Mouse (Mus musculus) kidney, adult 11 months (tissue): ENCODE results near the gene Pyroxd2.
"Not testable (repeated sequence)": the region's sequence is repeated elsewhere in the genome, so short reads cannot be mapped to it uniquely, and the experiment has no call there.

ENCODE experiments used
- DNase-seq: peaks from one replicate; pipeline ENCODE4 v3.0.0; 2022

Pyroxd2 gene

GRCm38 (mm10) chr19:42752363-42752931, at the start of gene Pyroxd2:
TSS of gene Pyroxd2 (minus strand) at chr19:42752775.
- peak; percentile 90 for DNase-seq

DNA sequence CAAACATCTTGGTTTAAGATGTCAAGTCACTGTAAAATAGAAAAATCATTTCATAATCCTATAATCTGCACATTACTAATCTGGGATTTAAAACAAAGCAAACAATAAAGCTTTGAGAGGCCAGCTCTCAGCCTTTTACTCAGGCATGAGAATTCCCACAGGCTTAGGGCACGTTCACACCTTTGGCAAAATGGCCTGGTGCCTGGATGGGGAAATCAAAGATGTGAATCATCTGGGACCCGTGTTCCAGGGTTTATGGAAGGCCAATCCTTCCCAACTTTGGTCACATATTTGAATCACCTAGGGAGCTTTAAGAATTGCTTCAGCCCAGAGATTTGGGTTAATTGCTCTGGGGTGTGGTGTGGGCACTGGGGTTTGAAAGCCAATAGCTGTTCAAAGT, 45.3 kb upstream of the Pyroxd2 start:
- no peak for DNase-seq

- no peak for DNase-seq
These were observed 43.2 kb upstream of the Pyroxd2 start for GRCm38 (mm10) chr19:42795801-42796200.

GRCm38 (mm10) chr19:42794914-42795613, 42.5 kb upstream of the Pyroxd2 start:
- peak; percentile 49 for DNase-seq

GRCm38 (mm10) chr19:42788311-42788710, 35.7 kb upstream of the Pyroxd2 start:
- no peak for DNase-seq

GRCm38 (mm10) chr19:42785562-42786220, 33.1 kb upstream of the Pyroxd2 start:
- no peak for DNase-seq

DNA sequence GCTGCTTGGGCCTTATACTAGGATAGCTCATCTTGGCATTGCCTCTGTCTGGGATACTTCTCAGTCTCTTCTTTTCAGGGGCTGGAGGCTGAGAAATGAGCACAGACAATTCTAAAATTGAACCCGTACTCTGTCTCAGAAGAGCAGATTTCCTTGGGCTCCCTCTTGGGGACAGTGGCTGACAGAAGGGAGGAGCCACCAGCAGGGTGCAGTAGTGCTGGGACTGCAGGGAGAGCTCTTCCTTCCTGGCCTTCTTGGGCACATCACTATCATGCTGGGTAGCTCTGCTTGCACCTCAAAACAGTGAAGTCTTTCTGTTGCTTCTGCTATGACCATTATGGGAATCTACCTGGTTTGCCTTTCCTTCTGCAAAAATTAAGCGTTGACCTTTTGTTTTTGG, 32.6 kb upstream of the Pyroxd2 start:
- no peak for DNase-seq

GRCm38 (mm10) chr19:42780156-42780538, 27.6 kb upstream of the Pyroxd2 start:
- DNase-seq: not testable (repeated sequence)

DNA sequence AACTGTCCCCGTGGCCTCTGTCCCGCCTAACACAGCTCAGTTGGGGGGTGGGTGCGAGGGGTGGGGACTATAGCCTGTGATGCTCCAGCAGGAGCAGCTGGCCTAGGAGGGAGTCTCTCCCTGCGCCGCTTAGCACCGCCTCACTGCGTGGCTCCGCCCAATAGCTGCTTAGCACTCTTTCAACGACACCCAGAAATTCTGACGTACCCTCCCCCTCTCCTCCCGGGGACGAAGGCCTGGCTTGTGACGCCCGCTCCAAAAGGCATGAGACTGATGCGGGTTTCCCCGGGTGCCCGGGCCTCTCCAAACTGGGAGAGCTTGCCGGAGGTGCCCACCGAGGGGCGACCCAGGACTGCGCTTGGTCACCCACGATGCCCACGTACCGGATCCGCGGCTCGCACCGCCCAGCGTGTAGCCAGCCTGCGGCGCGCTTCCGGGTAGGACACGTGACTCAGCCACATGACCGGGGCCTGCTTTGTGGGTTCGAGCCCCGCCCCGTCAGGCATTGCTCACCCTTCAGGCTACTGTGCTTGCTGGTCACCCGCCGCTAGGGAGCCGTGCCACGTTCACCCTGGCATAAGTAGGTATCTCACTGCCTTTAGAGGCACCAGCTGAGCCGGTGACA, 27.1 kb upstream of the Pyroxd2 start, which contains the start of gene Hps1:
Gene Hps1, minus strand, starts transcription at position 448 of the 625 bp plus-strand sequence.
- DNase-seq: peak; percentile 86

GRCm38 (mm10) chr19:42777801-42778200, 25.2 kb upstream of the Pyroxd2 start:
- DNase-seq: no peak

DNA sequence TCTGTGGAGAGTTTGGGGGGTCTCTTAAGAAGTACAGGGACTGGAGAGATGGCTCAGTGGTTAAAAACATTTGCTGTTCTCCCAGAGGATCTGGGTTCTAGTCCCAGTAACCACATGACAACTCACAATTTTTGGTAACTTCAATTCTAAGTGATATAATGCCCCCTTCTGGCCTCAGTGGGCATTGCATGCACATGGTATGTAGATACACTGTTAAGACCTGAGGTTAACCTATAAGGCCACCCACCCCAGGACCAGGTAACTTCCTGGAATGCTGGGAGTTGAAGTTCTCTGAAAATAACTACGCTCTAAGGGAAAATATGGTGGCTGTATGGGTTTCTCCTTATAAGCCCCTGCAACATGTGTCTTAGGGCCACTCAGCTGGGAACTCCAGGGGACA, 24.2 kb upstream of the Pyroxd2 start:
- no peak for DNase-seq

DNA sequence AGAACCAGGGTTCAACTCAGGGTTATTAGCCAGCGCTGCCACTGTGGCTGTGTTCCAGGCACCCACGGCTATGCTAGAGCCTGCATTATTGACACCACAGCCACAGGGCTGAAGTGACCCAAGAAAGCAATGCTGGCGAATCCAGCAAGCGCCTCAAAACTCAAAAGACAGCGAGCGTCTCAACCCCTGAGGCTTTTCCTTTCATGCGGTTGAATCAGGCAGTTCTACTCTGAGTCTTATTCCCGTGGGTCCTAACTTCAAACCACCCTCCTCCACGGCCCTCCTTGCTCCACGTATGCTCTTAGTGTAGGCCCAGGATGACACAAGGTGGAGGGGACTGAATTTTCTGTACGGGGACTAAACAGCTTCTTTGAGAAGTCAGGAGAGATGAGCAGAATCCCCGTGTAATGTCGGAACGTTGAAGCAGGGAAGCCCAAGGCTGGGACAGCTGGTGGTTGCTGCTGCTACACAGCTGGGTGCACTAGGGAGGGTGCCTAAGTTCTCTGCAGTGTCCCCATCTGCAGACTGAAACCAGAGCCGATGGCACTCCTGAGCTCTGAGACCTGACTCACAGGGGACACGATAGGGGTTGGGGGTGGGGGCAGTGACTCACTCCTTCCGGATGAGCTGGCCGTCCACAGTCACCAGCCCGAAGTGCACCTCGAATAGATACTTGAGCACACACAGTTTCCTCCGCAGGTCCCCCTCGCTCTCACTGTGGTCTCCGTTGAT, 17.7 kb upstream of the Pyroxd2 start:
- no peak for DNase-seq

- DNase-seq: peak; percentile 54
These were observed 17.1 kb upstream of the Pyroxd2 start for GRCm38 (mm10) chr19:42769648-42770047.

GRCm38 (mm10) chr19:42767361-42767760, 14.8 kb upstream of the Pyroxd2 start:
- no peak for DNase-seq

DNA sequence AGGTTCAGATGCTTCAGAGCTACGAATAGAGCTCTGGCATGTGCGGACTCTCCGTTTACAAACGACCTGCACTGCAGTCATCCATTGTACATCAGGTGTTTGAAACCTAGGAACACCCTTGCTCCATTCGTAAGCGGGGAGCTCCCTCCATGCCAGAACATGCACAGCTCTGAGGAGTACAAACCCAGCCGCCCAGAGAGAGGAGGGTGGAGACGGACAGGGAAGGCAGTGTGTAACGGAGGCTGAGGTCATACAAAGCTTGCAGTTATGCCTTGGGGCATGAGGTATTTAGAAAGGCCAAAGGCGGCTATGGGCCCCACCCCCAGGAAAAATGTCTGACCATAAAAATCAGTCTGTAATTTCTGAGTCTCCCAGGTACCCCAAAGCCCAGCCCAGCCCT, 11.8 kb upstream of the Pyroxd2 start:
- no peak for DNase-seq

- no peak for DNase-seq
These were observed 4.1 kb upstream of the Pyroxd2 start for GRCm38 (mm10) chr19:42756671-42757070.

GRCm38 (mm10) chr19:42755148-42755870, 2.7 kb upstream of the Pyroxd2 start:
- peak; percentile 70 for DNase-seq

DNA sequence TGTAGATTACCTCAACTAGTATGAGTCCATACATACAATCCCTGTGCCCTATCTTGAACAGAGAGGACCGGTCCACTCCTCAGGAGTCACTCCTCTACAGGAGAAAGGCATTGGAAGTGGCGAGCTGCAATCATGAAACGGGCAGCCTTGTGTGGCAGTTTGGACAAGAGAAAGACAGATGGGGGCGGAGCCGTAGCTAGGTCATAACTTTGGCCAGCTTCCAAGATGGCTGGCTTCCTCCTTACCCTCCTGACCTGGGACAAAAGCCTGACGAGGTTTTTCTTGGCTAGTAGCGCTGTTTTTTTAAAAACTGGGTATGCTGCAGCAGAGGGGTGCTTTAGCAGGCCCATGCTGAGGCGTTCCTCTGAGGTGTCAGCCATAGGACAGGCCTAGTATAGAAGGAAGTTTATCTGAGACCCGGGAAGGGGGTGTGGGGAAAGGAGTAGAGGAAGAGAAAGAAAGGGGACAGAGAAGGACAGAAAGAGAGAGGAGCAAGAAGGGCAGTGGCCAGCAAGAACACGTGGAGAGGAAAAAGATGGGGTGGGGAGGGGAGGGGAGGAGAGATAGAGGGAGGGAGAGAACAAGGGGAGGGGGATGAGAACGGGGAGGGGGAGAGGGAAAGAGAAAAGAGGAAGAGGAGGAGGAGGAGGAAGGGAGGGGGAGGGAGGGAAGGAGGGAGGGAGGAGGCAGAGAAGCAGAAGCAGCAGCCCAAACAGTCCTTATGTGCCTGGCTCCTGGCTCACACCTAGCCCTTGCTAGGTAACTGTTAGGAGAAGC, 754 bp upstream of the Pyroxd2 start:
- DNase-seq: peak; percentile 91

DNA sequence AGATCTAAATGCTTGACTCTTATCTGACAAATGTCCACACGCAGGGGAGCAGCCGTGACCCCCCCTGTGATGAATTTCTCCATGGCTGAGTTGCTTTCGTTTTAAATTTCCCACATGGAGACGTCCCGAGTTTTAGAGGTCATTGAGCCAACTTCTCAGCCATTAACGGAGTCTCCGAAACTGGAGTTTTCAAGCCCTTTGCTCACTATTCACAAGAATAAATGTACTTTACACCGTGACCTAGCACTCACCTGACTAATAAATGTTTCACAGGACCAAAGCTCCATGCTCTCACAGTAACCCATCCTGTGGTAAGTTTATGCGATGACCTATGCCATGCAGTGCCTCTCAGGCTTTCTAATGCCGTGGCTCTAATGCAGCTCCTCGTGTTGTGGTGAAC, 2.4 kb downstream of the Pyroxd2 start:
- peak; percentile 72 for DNase-seq

- no peak for DNase-seq
These were observed 5.9 kb downstream of the Pyroxd2 start for GRCm38 (mm10) chr19:42746702-42747101.

- DNase-seq: no peak
These were observed 6.7 kb downstream of the Pyroxd2 start for GRCm38 (mm10) chr19:42745869-42746224.
